ENCODE assay signal across 9 mouse cellular contexts in the genomic region with DNA sequence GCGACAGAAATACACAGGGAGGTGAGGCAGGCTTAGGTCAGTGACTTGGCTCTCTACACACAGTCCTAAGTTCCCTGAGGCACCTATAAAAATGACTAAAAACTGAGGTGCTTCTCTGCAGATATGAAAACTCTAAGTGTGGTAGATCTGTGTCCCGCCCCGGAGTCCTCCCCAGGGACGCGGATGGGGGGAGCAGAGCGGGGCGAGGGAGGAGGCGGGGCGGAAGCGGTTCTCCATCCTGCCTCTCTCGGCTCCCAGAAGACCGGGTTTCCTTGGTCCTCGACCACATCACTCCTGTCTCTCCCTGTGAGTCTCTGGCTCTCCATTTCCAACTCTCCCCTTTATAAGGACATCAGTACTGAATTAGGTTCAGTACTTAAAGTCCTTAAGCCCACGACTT. TPM values are rescaled to one million over a fixed set of nuclear protein-coding genes. Genes with fewer than 3 reads are reported as not detected.
DNase-seq lines count a peak whose midpoint lies in the region; ATAC-seq and TF ChIP-seq lines count a peak whose summit lies in the region.
"Had no signal": no experiment of that assay in that cellular context is flagged by ENCODE, and none has a peak within 500 bp of the region (broad histone marks: within the 10 kb centered on the region; RNA-seq: fewer than 3 reads in every experiment).

No protein-coding gene starts in this region.

- ATAC-seq in cerebellum, adult (ENCODE audit: insufficient number of reproducible peaks, low FRiP score, low TSS enrichment) = no peak
- ATAC-seq in G1E (ENCODE audit: extremely low read depth, insufficient number of reproducible peaks, low FRiP score, poor library complexity, severe bottlenecking) = no peak
- no peak for ATAC-seq in forebrain, embryonic 11.5 days (replicated peaks; ENCODE audit: low FRiP score)

- under 1% methylated on average over 14 of the region's 14 CpGs for WGBS in forebrain, embryonic 11.5 days

- H3K4me2 ChIP-seq in forebrain, embryonic 11.5 days (ENCODE audit: low read depth, low read length, severe bottlenecking) = peak overlapping the region; percentile 51

- no peak for TF ChIP-seq CTCF in G1E (IDR thresholded peaks at IDR 0.05; ENCODE audit: low read depth, low read length)

- DNase-seq in cerebellum, adult 11 months = peak; percentile 49
- no peak for DNase-seq in G1E (ENCODE audit: low spot score)
- DNase-seq in forebrain, embryonic 11.5 days (ENCODE audit: low spot score) = no peak
- peak; percentile 69 for DNase-seq in induced T-regulatory cell, adult 2 months (ENCODE audit: low read depth)
- DNase-seq in lung, postnatal 10 days = peak; percentile 52
- DNase-seq in thymus, postnatal 14 days = peak; percentile 70
- no peak for DNase-seq in ovary, adult 18-20 months (ENCODE audit: low spot score)

- H3K4me1 ChIP-seq in G1E (ENCODE audit: insufficient read depth, low read depth, low read length) = peaks cover 88% of the 10 kb centered on the region
- no peaks in the 10 kb centered on the region for H3K4me1 ChIP-seq in forebrain, embryonic 11.5 days (replicated peaks; ENCODE audit: control insufficient read depth, insufficient read depth, low read length)

- no peaks in the 10 kb centered on the region for H3K9me3 ChIP-seq in G1E (replicated peaks)
- H3K9me3 ChIP-seq in forebrain, embryonic 11.5 days (ENCODE audit: control insufficient read depth, low read length) = no peaks in the 10 kb centered on the region

- H3K36me3 ChIP-seq in G1E (replicated peaks) = peaks cover 14% of the 10 kb centered on the region
- no peaks in the 10 kb centered on the region for H3K36me3 ChIP-seq in forebrain, embryonic 11.5 days (ENCODE audit: control insufficient read depth, insufficient read depth, low read length)

- peak overlapping the region; percentile 59; the same call in 1 of the 2 replicates for H3K4me3 ChIP-seq in G1E (ENCODE audit: low read depth, low read length)
- peak overlapping the region; percentile 24 for H3K4me3 ChIP-seq in forebrain, embryonic 11.5 days (ENCODE audit: low read depth, low read length)

- H3K27ac ChIP-seq in forebrain, embryonic 11.5 days (ENCODE audit: low read depth, low read length) = no peak overlapping the region

- peaks cover 13% of the 10 kb centered on the region for H3K27me3 ChIP-seq in G1E (ENCODE audit: insufficient read depth, low read length)
- H3K27me3 ChIP-seq in forebrain, embryonic 11.5 days (ENCODE audit: control insufficient read depth, insufficient read depth, low read length) = peaks cover 22% of the 10 kb centered on the region

- peak overlapping the region; percentile 49; the same call in 1 of the 2 replicates for H3K9ac ChIP-seq in forebrain, embryonic 11.5 days (ENCODE audit: low read length)

RNA-seq across cellular contexts. Expression of a gene that starts 16.8 kb away (rescaled TPM):
- total RNA-seq in G1E (2014; fragmentation: Nextera tagmentation) (not detected in 2 replicates), G1E (2017) (not detected in 2 replicates)
- polyA plus RNA-seq in G1E (2012) = not detected in 2 replicates
- polyA plus RNA-seq in forebrain, embryonic 11.5 days (2014; fragmentation: Nextera tagmentation; extraction: Ambion mirVana) = not detected in 2 replicates
- total RNA-seq: hematopoietic stem cell, adult 5-6 weeks had no signal

RNA-seq across cellular contexts. Expression of a gene that starts 32.7 kb away (rescaled TPM):
- 40.3 and 45.8 TPM in 2 replicates for total RNA-seq in G1E (2014; fragmentation: Nextera tagmentation)
- 52.7 and 58.4 TPM in 2 replicates for total RNA-seq in G1E (2017)
- polyA plus RNA-seq in G1E (2012) = 134 and 143 TPM in 2 replicates
- polyA plus RNA-seq in forebrain, embryonic 11.5 days (2014; fragmentation: Nextera tagmentation; extraction: Ambion mirVana) = 54.8 and 57.4 TPM in 2 replicates

Comparison
In these comparisons a context has a peak if more than half of its experiments do, and no peak if none do; other contexts are left out.
1. DNase-seq: peak in cerebellum, adult 11 months (single experiment), induced T-regulatory cell, adult 2 months (single experiment), lung, postnatal 10 days (single experiment) and thymus, postnatal 14 days (single experiment); none in G1E (single experiment), forebrain, embryonic 11.5 days (single experiment) and ovary, adult 18-20 months (single experiment).